Mouse (Mus musculus) liver, postnatal 0 days (tissue): ENCODE results near the gene Zfp609.

ENCODE experiments used
- CTCF ChIP-seq: sonication (generic); IDR thresholded peaks from 2 replicates; pipeline ENCODE4 v1.5.1; 2016; ENCODE audit warnings: antibody characterized with exemption, low read depth
- EP300 ChIP-seq: IDR thresholded peaks from 2 replicates; pipeline ENCODE4 v1.6.1; 2016; ENCODE audit warnings: antibody characterized with exemption, low read depth, mild to moderate bottlenecking

DNA sequence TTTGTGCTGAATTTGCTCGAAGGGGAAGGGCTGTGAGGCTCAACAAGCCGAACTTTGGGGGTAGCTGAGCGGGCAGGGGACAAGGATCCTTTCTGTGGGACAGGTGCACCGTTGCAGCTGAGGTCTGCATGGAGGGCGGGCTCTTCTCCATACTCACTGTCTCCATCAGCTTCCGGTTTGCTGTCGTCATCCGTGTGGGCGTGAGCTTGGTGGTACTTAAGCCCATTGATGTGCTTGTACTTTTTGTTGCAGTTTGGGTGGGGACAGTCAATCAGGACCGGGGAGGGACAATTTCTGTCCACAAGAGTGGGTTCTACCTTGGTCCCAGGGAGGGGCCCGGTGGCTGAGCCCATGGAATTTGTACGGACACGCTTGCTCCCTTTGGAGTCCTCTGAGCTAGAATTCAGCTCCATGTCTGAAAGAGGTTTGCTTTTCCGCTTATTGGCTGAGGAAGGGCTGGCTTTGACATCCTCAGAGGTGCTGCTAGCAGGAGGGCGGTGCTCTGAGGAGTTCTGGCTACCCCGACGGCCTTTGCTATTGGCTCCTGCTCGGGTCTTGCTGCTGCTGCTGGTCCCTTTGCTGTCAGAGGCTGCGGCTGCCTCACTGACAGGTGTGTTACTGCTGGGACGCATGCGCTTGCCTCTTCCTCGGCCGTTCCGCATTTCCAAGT, 123.3 kb downstream of the Zfp609 start:
- no peak for TF ChIP-seq EP300
- TF ChIP-seq CTCF, result no peak
